Mouse (Mus musculus): ENCODE results near the gene 4933428G20Rik. TPM values are rescaled to one million over a fixed set of nuclear protein-coding genes. Genes with fewer than 3 reads are reported as not detected.

Gene 4933428G20Rik
- polyA plus RNA-seq, 1 experiment from 2014 or later: 0.20 TPM

GRCm38 (mm10) chr11:97442891-97443675 lies 57.1 kb downstream of the 4933428G20Rik start:
- H3K4me1 ChIP-seq (replicated peaks; ENCODE audit: control insufficient read depth, insufficient read depth, low read length): peaks cover 8% of the 10 kb centered on the region
- no peaks in the 10 kb centered on the region for H3K9me3 ChIP-seq (ENCODE audit: control insufficient read depth, low read length)
- ATAC-seq (ENCODE audit: low FRiP score) (no peak), DNase-seq (ENCODE audit: low spot score) (no peak)
- H3K27ac ChIP-seq (ENCODE audit: low read depth, low read length): peak overlapping the region; percentile 13; the same call in 1 of the 2 replicates
- 85% methylated on average over 11 of the region's 11 CpGs for WGBS
- H3K36me3 ChIP-seq (ENCODE audit: control insufficient read depth, insufficient read depth, low read length): no peaks in the 10 kb centered on the region
- H3K9ac ChIP-seq (ENCODE audit: low read depth, low read length): no peak overlapping the region
- no peak overlapping the region for H3K4me2 ChIP-seq (replicated peaks; ENCODE audit: low read depth, low read length)
- peaks cover 33% of the 10 kb centered on the region for H3K27me3 ChIP-seq (ENCODE audit: control insufficient read depth, insufficient read depth, low read length)
- H3K4me3 ChIP-seq (ENCODE audit: low read depth, low read length): no peak overlapping the region

DNA sequence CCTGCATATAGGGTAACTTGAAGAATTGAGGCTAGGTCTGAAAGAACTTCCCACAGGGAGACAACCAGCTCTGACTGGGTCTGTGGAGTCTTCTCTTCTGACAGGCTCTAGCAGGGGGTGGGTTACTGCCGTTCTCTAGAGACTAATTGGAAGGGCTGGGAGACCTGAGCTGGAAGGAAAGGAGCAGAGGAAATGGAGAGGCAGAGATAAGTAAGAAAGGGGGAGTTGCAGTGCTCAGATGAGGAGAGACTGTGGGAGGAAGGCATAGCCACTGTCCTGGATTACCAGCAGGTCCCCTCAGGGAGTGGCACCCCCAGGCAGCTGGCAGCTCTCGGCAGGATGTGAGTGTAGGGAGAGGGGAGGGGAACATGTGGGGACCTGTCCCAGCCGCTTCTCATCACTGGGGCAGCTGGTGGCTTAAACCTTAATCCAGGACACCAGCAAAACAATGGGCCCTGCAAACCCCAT lies 58.4 kb downstream of the 4933428G20Rik start:
- no peak overlapping the region for H3K27ac ChIP-seq (ENCODE audit: low read depth, low read length)
- no peak overlapping the region for H3K9ac ChIP-seq (ENCODE audit: low read depth, low read length)
- ATAC-seq (ENCODE audit: low FRiP score): no peak
- peaks cover 33% of the 10 kb centered on the region for H3K27me3 ChIP-seq (ENCODE audit: control insufficient read depth, insufficient read depth, low read length)
- WGBS: 20% methylated on average over 3 of the region's 3 CpGs
- no peaks in the 10 kb centered on the region for H3K9me3 ChIP-seq (ENCODE audit: control insufficient read depth, low read length)
- H3K36me3 ChIP-seq (ENCODE audit: control insufficient read depth, insufficient read depth, low read length): no peaks in the 10 kb centered on the region
- H3K4me1 ChIP-seq (replicated peaks; ENCODE audit: control insufficient read depth, insufficient read depth, low read length): peaks cover 11% of the 10 kb centered on the region
- H3K4me2 ChIP-seq (replicated peaks; ENCODE audit: low read depth, low read length): no peak overlapping the region
- H3K4me3 ChIP-seq (ENCODE audit: low read depth, low read length): 0 out of 2 replicates have a peak overlapping the region, but pooled peaks have one; percentile 1
- no peak for DNase-seq (ENCODE audit: low spot score)

DNA sequence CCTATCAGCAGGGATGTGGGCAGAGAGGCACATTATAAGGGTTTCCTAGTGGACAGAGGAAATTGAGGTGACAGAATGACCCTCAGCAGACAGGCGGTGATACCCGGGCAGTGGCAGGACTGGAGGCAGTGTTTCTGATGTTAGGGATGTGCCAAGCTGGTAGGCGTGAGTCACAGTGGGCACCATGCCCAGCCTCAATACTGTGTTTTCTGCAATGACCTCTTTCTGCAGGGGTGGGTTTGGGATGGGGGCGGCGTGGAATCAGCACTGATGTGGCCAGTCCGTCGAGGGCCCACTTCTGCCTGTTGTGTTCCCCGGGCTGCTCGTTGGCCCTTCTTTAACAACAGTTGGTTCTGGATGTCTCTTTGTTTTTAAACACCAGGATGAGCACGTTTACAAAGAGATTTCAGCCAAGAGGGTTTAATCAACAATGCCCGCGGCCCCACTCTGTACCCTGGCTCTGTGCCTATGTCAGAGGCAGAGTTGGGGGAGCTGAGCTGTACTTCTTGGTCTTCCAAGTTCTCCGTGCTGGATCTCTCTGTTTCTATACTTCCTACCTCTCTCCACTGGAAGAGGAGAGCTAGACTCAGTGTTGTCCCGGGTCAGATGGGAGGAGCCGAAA lies 59.0 kb downstream of the 4933428G20Rik start:
- Histone ChIP-seq H3K4me2 (replicated peaks; ENCODE audit: low read depth, low read length) (no peak overlapping the region), H3K9me3 (ENCODE audit: control insufficient read depth, low read length) (no peaks in the 10 kb centered on the region), H3K9ac (ENCODE audit: low read depth, low read length) (no peak overlapping the region; the same call in 1 of the 2 replicates), H3K27ac (ENCODE audit: low read depth, low read length) (no peak overlapping the region), H3K36me3 (ENCODE audit: control insufficient read depth, insufficient read depth, low read length) (no peaks in the 10 kb centered on the region), H3K4me3 (ENCODE audit: low read depth, low read length) (peak overlapping the region; percentile 38), H3K27me3 (ENCODE audit: control insufficient read depth, insufficient read depth, low read length) (peaks cover 33% of the 10 kb centered on the region), H3K4me1 (replicated peaks; ENCODE audit: control insufficient read depth, insufficient read depth, low read length) (peaks cover 9% of the 10 kb centered on the region)
- DNase-seq (ENCODE audit: low spot score) (no peak), ATAC-seq (ENCODE audit: low FRiP score) (no peak)
- WGBS: 66% methylated on average over 15 of the region's 15 CpGs

Other genes starting within 250 kb of the 4933428G20Rik start
- 93.6 and 108 TPM in 2 replicates for gene Npepps, start 219.7 kb downstream of the 4933428G20Rik start, polyA plus RNA-seq (2014; fragmentation: Nextera tagmentation; extraction: Ambion mirVana)
- 51.4 and 52.9 TPM in 2 replicates for gene Mrpl45, start 184.6 kb downstream of the 4933428G20Rik start, polyA plus RNA-seq (2014; fragmentation: Nextera tagmentation; extraction: Ambion mirVana)
- 0.46 TPM in 1 of 2 replicates, not detected in the other for gene Gpr179, start 148.3 kb downstream of the 4933428G20Rik start, polyA plus RNA-seq (2014; fragmentation: Nextera tagmentation; extraction: Ambion mirVana)
- gene Socs7, start 137.8 kb downstream of the 4933428G20Rik start, polyA plus RNA-seq (2014; fragmentation: Nextera tagmentation; extraction: Ambion mirVana): 3.6 and 3.8 TPM in 2 replicates
- gene Arhgap23, start 84.8 kb downstream of the 4933428G20Rik start, polyA plus RNA-seq (2014; fragmentation: Nextera tagmentation; extraction: Ambion mirVana): 3.5 TPM in 2 replicates
- gene Srcin1, start 75.8 kb upstream of the 4933428G20Rik start, polyA plus RNA-seq (2014; fragmentation: Nextera tagmentation; extraction: Ambion mirVana): 1.9 and 2.2 TPM in 2 replicates
- 5.7 and 9.1 TPM in 2 replicates for gene Epop, start 129.4 kb upstream of the 4933428G20Rik start, polyA plus RNA-seq (2014; fragmentation: Nextera tagmentation; extraction: Ambion mirVana)
- 4.1 and 4.2 TPM in 2 replicates for gene Mllt6, start 163.1 kb upstream of the 4933428G20Rik start, polyA plus RNA-seq (2014; fragmentation: Nextera tagmentation; extraction: Ambion mirVana)
- 11.8 and 14.8 TPM in 2 replicates for gene Cisd3, start 185.5 kb upstream of the 4933428G20Rik start, polyA plus RNA-seq (2014; fragmentation: Nextera tagmentation; extraction: Ambion mirVana)
- 16.9 and 18.6 TPM in 2 replicates for gene Pcgf2, start 200.2 kb upstream of the 4933428G20Rik start, polyA plus RNA-seq (2014; fragmentation: Nextera tagmentation; extraction: Ambion mirVana)
- gene Psmb3, start 203.1 kb upstream of the 4933428G20Rik start, polyA plus RNA-seq (2014; fragmentation: Nextera tagmentation; extraction: Ambion mirVana): 468 and 507 TPM in 2 replicates
- gene Pip4k2b, start 244.4 kb upstream of the 4933428G20Rik start, polyA plus RNA-seq (2014; fragmentation: Nextera tagmentation; extraction: Ambion mirVana): 2.9 and 3.4 TPM in 2 replicates